8 mouse cellular contexts compared by ENCODE assay signal in the genomic region with DNA sequence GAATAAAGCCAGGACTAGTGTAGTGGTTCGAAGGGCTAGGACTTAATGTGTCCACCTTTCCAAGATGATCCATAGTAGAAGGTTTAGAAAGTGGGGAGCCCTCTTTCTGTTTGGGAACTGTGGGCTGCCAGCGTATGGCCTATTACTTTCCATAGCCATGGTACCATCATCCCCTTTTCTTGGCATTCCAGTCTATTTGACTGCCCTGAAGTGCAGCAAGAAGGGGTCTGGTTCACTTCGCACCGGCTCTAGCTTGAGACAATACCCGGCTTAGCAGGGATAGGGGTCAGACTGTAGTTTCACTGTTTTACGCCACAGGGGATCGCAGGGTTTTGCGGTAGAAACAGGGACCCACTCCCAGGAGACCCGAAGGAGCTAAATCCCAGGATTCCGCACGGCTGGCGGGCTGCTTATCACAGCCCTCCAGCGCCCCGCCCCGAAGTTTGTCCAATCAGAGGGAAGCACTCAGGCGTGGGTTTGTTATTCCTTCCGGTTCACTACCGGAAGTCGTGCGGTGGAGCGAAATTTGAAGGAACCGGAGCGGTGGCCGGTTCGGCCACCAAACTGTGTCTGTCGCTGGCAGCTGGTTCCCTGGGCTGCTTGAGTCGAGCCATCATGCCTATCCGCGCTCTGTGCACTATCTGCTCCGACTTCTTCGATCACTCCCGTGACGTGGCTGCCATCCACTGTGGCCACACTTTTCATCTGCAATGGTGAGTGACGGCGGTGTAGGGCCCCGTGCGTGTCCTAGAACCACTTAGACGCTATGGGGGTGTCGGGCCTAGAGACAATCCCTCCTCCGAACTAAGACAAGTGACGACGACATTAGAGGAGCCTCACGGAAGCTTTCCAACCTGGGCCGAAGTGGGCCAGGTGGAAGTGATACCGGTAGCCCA. TPM values are rescaled to one million over a fixed set of nuclear protein-coding genes. Genes with fewer than 3 reads are reported as not detected.
DNase-seq lines count a peak whose midpoint lies in the region; ATAC-seq lines count a peak whose summit lies in the region.

No protein-coding gene starts in this region.

- H3K4me2 ChIP-seq in intestine, embryonic 16.5 days (ENCODE audit: low read depth, low read length) = peak overlapping the region; percentile 62

- no peaks in the 10 kb centered on the region for H3K9me3 ChIP-seq in intestine, embryonic 16.5 days (ENCODE audit: control insufficient read depth, low read length)

- WGBS in intestine, embryonic 16.5 days = 13% methylated on average over 45 of the region's 45 CpGs

- no peaks in the 10 kb centered on the region for H3K36me3 ChIP-seq in intestine, embryonic 16.5 days (ENCODE audit: control insufficient read depth, insufficient read depth, low read length)

- peak; percentile 95 for DNase-seq in adrenal gland, postnatal 10 days
- DNase-seq in embryo, embryonic 9.5 days (ENCODE audit: extremely low spot score) = peak; percentile 87
- DNase-seq in gastrocnemius, postnatal 4 days (ENCODE audit: low spot score in 2 of 2) = peak; percentile 84 to 95
- peak; percentile 89 to 95 for DNase-seq in left cerebral cortex, postnatal 25 days (ENCODE audit: low spot score in 2 of 2)
- DNase-seq in mesoderm, embryonic 11.5 days (ENCODE audit: low read depth, low spot score) = peak; percentile 93
- DNase-seq in right cerebral cortex, postnatal 25 days = peak; percentile 90
- peak; percentile 84 to 91 for DNase-seq in urinary bladder, postnatal 36 days (ENCODE audit: low spot score in 2 of 2)

- H3K4me3 ChIP-seq in intestine, embryonic 16.5 days (ENCODE audit: low read length) = peak overlapping the region; percentile 65

- H3K27ac ChIP-seq in intestine, embryonic 16.5 days (ENCODE audit: low read length) = peak overlapping the region; percentile 62; the same call in 1 of the 2 replicates

- H3K27me3 ChIP-seq in intestine, embryonic 16.5 days (replicated peaks; ENCODE audit: control insufficient read depth, insufficient read depth, low read length) = no peaks in the 10 kb centered on the region

- peaks cover 6% of the 10 kb centered on the region for H3K4me1 ChIP-seq in intestine, embryonic 16.5 days (ENCODE audit: control insufficient read depth, insufficient read depth, low read length)

- ATAC-seq in intestine, embryonic 16.5 days = peak; percentile 96

- intact Hi-C loops in left cerebral cortex, postnatal 25 days (cut with DNase I) = no loop called here

- H3K9ac ChIP-seq in intestine, embryonic 16.5 days (ENCODE audit: low read depth, low read length) = peak overlapping the region; percentile 73

RNA-seq across cellular contexts. Expression of a gene that starts 0.8 kb away (rescaled TPM):
- 1 to 10 TPM; 5.1 to 7.4 TPM for total RNA-seq in adrenal gland, postnatal 10 days (2021)
- total RNA-seq in gastrocnemius, postnatal 4 days (2021) = 1 to 10 TPM; 6.7 to 7.2 TPM
- polyA plus RNA-seq in intestine, embryonic 16.5 days (2015; fragmentation: Nextera tagmentation; extraction: Ambion mirVana) = 12.4 and 17.0 TPM in 2 replicates
- total RNA-seq in left cerebral cortex, postnatal 25 days (2021) = 10 to 100 TPM in 1 of 2 experiments, 1 to 10 TPM in 1; 9.5 to 14.9 TPM

RNA-seq across cellular contexts. Expression of a gene that starts 15.2 kb away (rescaled TPM):
- 1 to 10 TPM; 1.6 to 2.7 TPM for total RNA-seq in adrenal gland, postnatal 10 days (2021)
- under 1 TPM; 0.41 to 0.52 TPM for total RNA-seq in gastrocnemius, postnatal 4 days (2021)
- polyA plus RNA-seq in intestine, embryonic 16.5 days (2015; fragmentation: Nextera tagmentation; extraction: Ambion mirVana) = 1.3 and 1.7 TPM in 2 replicates
- 100 to 1,000 TPM; 352 to 354 TPM for total RNA-seq in left cerebral cortex, postnatal 25 days (2021)

RNA-seq across cellular contexts. Expression of a gene that starts 22.4 kb away (rescaled TPM):
- not detected for total RNA-seq in adrenal gland, postnatal 10 days (2021)
- total RNA-seq in gastrocnemius, postnatal 4 days (2021) = not detected
- not detected in 2 replicates for polyA plus RNA-seq in intestine, embryonic 16.5 days (2015; fragmentation: Nextera tagmentation; extraction: Ambion mirVana)
- not detected for total RNA-seq in left cerebral cortex, postnatal 25 days (2021)

RNA-seq across cellular contexts. Expression of a gene that starts 24.6 kb away (rescaled TPM):
- total RNA-seq in adrenal gland, postnatal 10 days (2021) = 10 to 100 TPM; 19.0 to 22.5 TPM
- 10 to 100 TPM in 1 of 2 experiments, 1 to 10 TPM in 1; 7.8 to 12.7 TPM for total RNA-seq in gastrocnemius, postnatal 4 days (2021)
- 32.8 and 35.5 TPM in 2 replicates for polyA plus RNA-seq in intestine, embryonic 16.5 days (2015; fragmentation: Nextera tagmentation; extraction: Ambion mirVana)
- 1 to 10 TPM; 3.1 to 4.6 TPM for total RNA-seq in left cerebral cortex, postnatal 25 days (2021)

RNA-seq across cellular contexts. Expression of a gene that starts 32.1 kb away (rescaled TPM):
- total RNA-seq in adrenal gland, postnatal 10 days (2021) = under 1 TPM; 0.48 to 0.85 TPM
- total RNA-seq in gastrocnemius, postnatal 4 days (2021) = under 1 TPM; 0.76 to 0.91 TPM
- 4.5 and 5.0 TPM in 2 replicates for polyA plus RNA-seq in intestine, embryonic 16.5 days (2015; fragmentation: Nextera tagmentation; extraction: Ambion mirVana)
- total RNA-seq in left cerebral cortex, postnatal 25 days (2021) = not detected

Comparison
In these comparisons a context has a peak if more than half of its experiments do, and no peak if none do; other contexts are left out.
1. Peak in every context shown above with its lines: DNase-seq, ATAC-seq, H3K4me3 ChIP-seq and H3K27ac ChIP-seq.
2. RNA of a gene that starts 15.2 kb away (total RNA-seq): 352 to 354 TPM in left cerebral cortex, postnatal 25 days; 1.6 to 2.7 TPM in adrenal gland, postnatal 10 days and 0.41 to 0.52 TPM in gastrocnemius, postnatal 4 days; every median in the first group is over 10 times any median in the second.